Mouse (Mus musculus) NIH3T3 (cell line): Measurements from ENCODE around the gene Rnh1.

ENCODE experiments used
- DNase-seq: peaks from one replicate; pipeline ENCODE4 v3.0.0-alpha.2; 2012; ENCODE audit warnings: low read depth

Rnh1 gene

GRCm38 (mm10) chr7:141164850-141165249, 7.8 kb downstream of the Rnh1 start:
- peak; percentile 89 for DNase-seq

- no peak for DNase-seq
These were observed 8.3 kb downstream of the Rnh1 start for GRCm38 (mm10) chr7:141164397-141164796.

- no peak for DNase-seq
These were observed 17.3 kb downstream of the Rnh1 start for GRCm38 (mm10) chr7:141155362-141155761.

- DNase-seq = no peak
These were observed 24.0 kb downstream of the Rnh1 start for GRCm38 (mm10) chr7:141148639-141149038.

GRCm38 (mm10) chr7:141147044-141147443, 25.6 kb downstream of the Rnh1 start:
- DNase-seq = no peak

GRCm38 (mm10) chr7:141146043-141146595, 26.5 kb downstream of the Rnh1 start:
- DNase-seq = no peak

GRCm38 (mm10) chr7:141145403-141145802, 27.3 kb downstream of the Rnh1 start:
- DNase-seq = no peak

- DNase-seq = no peak
These were observed 28.0 kb downstream of the Rnh1 start for GRCm38 (mm10) chr7:141144650-141145049.

GRCm38 (mm10) chr7:141143861-141144260, 28.8 kb downstream of the Rnh1 start:
- DNase-seq = no peak

GRCm38 (mm10) chr7:141143112-141143511, 29.5 kb downstream of the Rnh1 start:
- DNase-seq = peak; percentile 36

GRCm38 (mm10) chr7:141141326-141141725, 31.3 kb downstream of the Rnh1 start:
- no peak for DNase-seq

GRCm38 (mm10) chr7:141131904-141132755, 40.5 kb downstream of the Rnh1 start:
- no peak for DNase-seq

GRCm38 (mm10) chr7:141131024-141131820, 41.4 kb downstream of the Rnh1 start:
- peak; percentile 91 for DNase-seq

- no peak for DNase-seq
These were observed 49.2 kb downstream of the Rnh1 start for GRCm38 (mm10) chr7:141123517-141123856.

- DNase-seq = peak; percentile 95
These were observed 49.8 kb downstream of the Rnh1 start for GRCm38 (mm10) chr7:141122689-141123516.

GRCm38 (mm10) chr7:141122245-141122644, 50.4 kb downstream of the Rnh1 start, which contains the start of gene Ptdss2:
TSS of gene Ptdss2 (plus strand) at chr7:141122382.
- no peak for DNase-seq

GRCm38 (mm10) chr7:141121051-141121531, 51.6 kb downstream of the Rnh1 start:
- DNase-seq = no peak

GRCm38 (mm10) chr7:141120605-141121004, 52.1 kb downstream of the Rnh1 start:
- DNase-seq = no peak

GRCm38 (mm10) chr7:141119487-141119886, 53.2 kb downstream of the Rnh1 start:
- DNase-seq = no peak

GRCm38 (mm10) chr7:141117636-141118035, 55.0 kb downstream of the Rnh1 start, which contains the start of gene Ano9:
TSS of gene Ano9 (minus strand) at chr7:141117806.
- DNase-seq = no peak

- no peak for DNase-seq
These were observed 56.8 kb downstream of the Rnh1 start for GRCm38 (mm10) chr7:141115874-141116273.
